Mouse (Mus musculus) limb, embryonic 11.5 days (tissue): ENCODE results near the gene Rhoa. TPM values are rescaled to one million over a fixed set of nuclear protein-coding genes. Genes with fewer than 3 reads are reported as not detected.
A peak's percentile ranks its signal among the peaks of the same experiment; 100 is the strongest.

ENCODE experiments used
- ATAC-seq: fragments of 200-750 bp; cut with Nextera tagmentation; 2 replicates; pipeline ENCODE4 v1.8.0; 2017; ENCODE audit warnings: low read depth; ENCODE audit not compliant: insufficient number of reproducible peaks, low FRiP score, low TSS enrichment
- DNase-seq: peaks from one replicate; pipeline ENCODE4 v3.0.0-alpha.2; 2015; ENCODE audit warnings: low spot score
- H3K27ac ChIP-seq: fragments of 300-500 bp; sonication (generic); replicated peaks from 2 replicates; pipeline ENCODE4 v1.5.1; 2014; ENCODE audit warnings: low read depth, mild to moderate bottlenecking, low read length
- H3K27me3 ChIP-seq: fragments of 300-500 bp; sonication (generic); 2 replicates; pipeline ENCODE4 v1.6.1; 2014; ENCODE audit warnings: mild to moderate bottlenecking, low read length, mixed read lengths; ENCODE audit not compliant: control insufficient read depth, insufficient read depth
- H3K36me3 ChIP-seq: fragments of 300-500 bp; sonication (generic); 2 replicates; pipeline ENCODE4 v1.6.1; 2014; ENCODE audit warnings: mild to moderate bottlenecking, low read length, moderate library complexity, mixed read lengths; ENCODE audit not compliant: control insufficient read depth, insufficient read depth
- H3K4me1 ChIP-seq: fragments of 300-500 bp; sonication (generic); 2 replicates; pipeline ENCODE4 v1.6.1; 2014; ENCODE audit warnings: low read length, mixed read lengths; ENCODE audit not compliant: control insufficient read depth, insufficient read depth
- H3K4me2 ChIP-seq: fragments of 300-500 bp; sonication (generic); 2 replicates; pipeline ENCODE4 v1.6.1; 2014; ENCODE audit warnings: low read depth, mild to moderate bottlenecking, moderate library complexity; ENCODE audit not compliant: severe bottlenecking
- H3K4me3 ChIP-seq: fragments of 300-500 bp; sonication (generic); 2 replicates; pipeline ENCODE4 v1.5.1; 2014; ENCODE audit warnings: low read depth, low read length
- H3K9ac ChIP-seq: fragments of 300-500 bp; sonication (generic); 2 replicates; pipeline ENCODE4 v1.6.1; 2014; ENCODE audit warnings: mild to moderate bottlenecking, low read length
- H3K9me3 ChIP-seq: fragments of 300-500 bp; sonication (generic); 2 replicates; pipeline ENCODE4 v1.6.1; 2016; ENCODE audit warnings: low read length; ENCODE audit not compliant: control insufficient read depth
- WGBS: fragments of 180-500 bp; shearing (Covaris S2); extraction: QIAGEN DNeasy Blood & Tissue Kit; methylation state at CpG from one replicate; pipeline ENCODE4 v1.1.7; 2014; 5-methylcytosine and 5-hydroxymethylcytosine counted together
- polyA plus RNA-seq: library from polyadenylated mRNA; unstranded; fragments of >200 nt; fragmentation: Nextera tagmentation; extraction: Ambion mirVana; gene quantifications from 2 replicates; pipeline ENCODE4 v1.2.1, GENCODE M21; 2014

Rhoa gene
- polyA plus RNA-seq, 1 experiment from 2014 or later = 319 TPM

DNA sequence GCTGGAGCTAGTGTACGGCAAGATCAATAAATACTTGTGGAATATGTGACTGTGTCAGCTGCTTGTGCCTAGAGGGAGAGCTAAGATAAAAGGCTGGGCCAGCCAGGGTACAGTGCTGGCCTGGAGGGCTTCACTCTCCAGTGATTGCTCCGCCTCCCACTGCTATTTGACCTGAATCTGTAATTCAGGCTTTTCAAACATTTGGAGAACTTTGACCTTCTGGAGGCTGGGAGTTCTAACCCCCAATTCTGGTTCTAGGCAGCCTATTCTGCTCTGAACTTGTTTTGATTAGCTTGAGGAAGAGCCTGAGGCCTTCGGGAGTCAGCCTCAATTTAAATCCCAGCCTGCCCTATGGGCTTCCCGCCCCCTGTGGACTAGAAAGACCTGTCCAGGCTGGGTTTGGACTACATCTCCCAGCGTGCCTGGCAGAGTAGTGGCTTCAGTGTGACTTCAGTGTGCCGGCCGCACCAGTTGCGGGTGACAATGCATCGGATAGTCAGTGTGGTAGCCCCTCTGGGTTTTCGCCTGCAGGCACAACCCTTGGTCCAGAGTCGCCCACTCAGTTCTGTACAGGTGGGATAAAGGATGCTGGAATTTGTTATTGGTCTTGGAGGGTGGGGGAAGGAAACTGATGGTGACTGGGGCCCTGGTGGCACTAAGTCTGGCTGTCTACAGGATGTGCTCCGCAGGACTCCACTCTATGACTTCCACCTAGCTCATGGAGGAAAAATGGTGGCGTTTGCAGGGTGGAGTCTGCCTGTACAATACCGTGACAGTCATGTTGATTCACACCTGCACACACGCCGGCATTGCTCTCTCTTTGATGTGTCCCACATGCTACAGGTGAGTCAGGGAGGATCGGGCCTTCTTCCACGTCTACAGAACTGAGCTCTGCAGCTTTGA, 9.2 kb upstream of the Rhoa start, which contains the start of gene Amt:
Gene Amt, plus strand, starts transcription at position 401 of the 903 bp plus-strand sequence.
- DNase-seq (peak; percentile 68), ATAC-seq (peak; percentile 69; the same call in 1 of the 2 replicates)
- Histone ChIP-seq H3K27me3 (no peaks in the 10 kb centered on the region), H3K27ac (no peak within 1 kb of the TSS), H3K4me2 (peak within 1 kb of the TSS; percentile 47), H3K4me3 (peak within 1 kb of the TSS; percentile 27), H3K4me1 (peaks cover 2% of the 10 kb centered on the region; the same call in 1 of the 2 replicates), H3K9ac (peak within 1 kb of the TSS; percentile 35), H3K9me3 (no peaks in the 10 kb centered on the region), H3K36me3 (no peaks in the 10 kb centered on the region; the same call in 1 of the 2 replicates)
- WGBS = 23% methylated on average over 18 of the region's 18 CpGs

DNA sequence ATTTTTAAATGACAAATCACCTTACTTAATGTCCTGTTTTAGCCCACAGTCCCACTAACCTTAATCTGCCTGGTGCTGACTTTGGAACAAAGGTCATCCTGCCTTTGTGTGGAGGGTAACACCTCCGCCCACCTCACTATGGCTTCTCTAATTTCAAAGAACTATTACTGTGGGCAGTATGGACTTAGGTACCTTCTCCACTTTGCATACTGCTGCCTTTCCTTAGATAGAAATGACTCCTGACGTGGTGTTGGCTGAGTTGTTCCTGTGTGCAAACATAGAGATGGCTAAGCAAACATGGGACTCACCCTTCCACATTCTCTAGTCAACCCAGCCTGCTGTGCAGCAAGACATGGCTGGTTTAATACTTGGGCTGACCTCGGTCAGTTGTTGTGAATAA, 4.1 kb upstream of the Rhoa start:
- Histone ChIP-seq H3K4me1 (no peaks in the 10 kb centered on the region; the same call in none of the 2 replicates), H3K9ac (no peak overlapping the region), H3K27ac (no peak overlapping the region), H3K4me2 (no peak overlapping the region), H3K9me3 (no peaks in the 10 kb centered on the region), H3K4me3 (no peak overlapping the region), H3K27me3 (no peaks in the 10 kb centered on the region), H3K36me3 (no peaks in the 10 kb centered on the region)
- ATAC-seq (no peak), DNase-seq (no peak)
- WGBS = 82% methylated on average over 3 of the region's 3 CpGs

DNA sequence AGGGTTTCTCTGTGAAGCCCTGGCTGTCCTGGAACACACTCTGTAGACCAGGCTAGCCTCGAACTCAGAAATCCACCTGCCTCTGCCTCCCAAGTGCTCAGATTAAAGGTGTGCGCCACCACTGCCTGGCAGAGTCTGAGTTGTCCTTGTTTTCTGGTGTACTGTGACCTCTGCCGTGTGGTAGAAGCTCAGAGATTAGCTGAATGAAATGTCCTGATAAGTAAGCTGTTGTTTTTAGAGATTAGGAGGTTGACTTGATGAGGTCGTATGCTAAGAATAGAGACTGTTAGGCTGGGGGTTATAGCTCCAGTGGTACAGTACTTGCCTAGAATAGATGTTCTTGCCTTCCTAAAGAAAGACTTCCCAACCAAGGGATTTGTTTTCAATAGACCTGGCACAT, 1.2 kb upstream of the Rhoa start:
- H3K27me3 ChIP-seq = no peaks in the 10 kb centered on the region
- no peak overlapping the region for H3K4me2 ChIP-seq
- WGBS = 87% methylated on average over 4 of the region's 4 CpGs
- no peak overlapping the region for H3K27ac ChIP-seq
- H3K36me3 ChIP-seq = no peaks in the 10 kb centered on the region; the same call in 1 of the 2 replicates
- no peak overlapping the region for H3K9ac ChIP-seq
- H3K9me3 ChIP-seq = no peaks in the 10 kb centered on the region
- DNase-seq (no peak), ATAC-seq (no peak)
- H3K4me1 ChIP-seq = no peaks in the 10 kb centered on the region; the same call in 1 of the 2 replicates
- H3K4me3 ChIP-seq = no peak overlapping the region

DNA sequence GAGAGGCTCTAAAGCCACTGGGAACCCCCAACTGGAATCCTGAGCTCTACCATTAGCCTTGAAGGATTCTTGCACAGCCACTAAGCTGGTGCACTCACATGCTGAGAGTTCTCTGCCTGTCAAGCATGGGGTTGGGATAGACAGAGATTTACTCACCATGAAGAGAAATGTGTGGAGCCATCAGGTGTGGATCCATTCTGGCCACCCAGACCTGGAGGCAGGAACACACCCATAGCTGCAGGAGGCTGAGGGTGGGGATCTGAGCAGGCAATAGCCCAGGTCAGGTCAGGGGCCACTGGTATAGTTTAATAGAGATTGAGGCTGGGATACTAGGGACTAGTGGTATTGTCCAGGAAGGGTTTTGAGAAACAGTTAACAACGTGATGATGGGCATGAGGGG, 759 bp upstream of the Rhoa start:
- 4% methylated on average over 1 of the region's 1 CpGs for WGBS
- Histone ChIP-seq H3K4me3 (peak overlapping the region; percentile 83), H3K27ac (no peak overlapping the region; the same call in 1 of the 2 replicates), H3K27me3 (no peaks in the 10 kb centered on the region), H3K36me3 (no peaks in the 10 kb centered on the region; the same call in 1 of the 2 replicates), H3K9me3 (no peaks in the 10 kb centered on the region), H3K4me1 (no peaks in the 10 kb centered on the region; the same call in 1 of the 2 replicates), H3K9ac (peak overlapping the region; percentile 70), H3K4me2 (peak overlapping the region; percentile 83)
- ATAC-seq (no peak; the same call in 1 of the 2 replicates), DNase-seq (no peak)

DNA sequence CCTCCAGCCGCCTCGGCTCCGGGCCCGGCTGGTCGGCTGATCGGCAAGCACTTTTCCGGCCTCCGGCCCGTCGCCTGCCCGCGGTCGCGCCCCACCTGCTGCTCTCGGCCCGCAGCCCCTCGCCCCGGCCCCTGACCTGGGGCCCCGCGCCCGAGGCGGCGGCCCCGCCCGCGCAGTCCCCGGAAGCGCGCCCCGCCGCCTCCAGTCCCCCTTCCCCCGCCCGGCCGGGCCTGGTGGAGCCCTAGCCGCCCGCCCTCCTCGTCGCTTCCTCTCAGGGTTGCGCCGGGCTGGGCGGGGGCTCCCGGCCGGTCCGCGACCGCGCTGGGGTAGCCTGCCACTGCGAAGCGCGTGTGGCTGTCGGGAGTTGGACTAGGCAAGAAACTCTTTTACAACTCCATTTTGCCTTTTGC, 647 bp downstream of the Rhoa start:
- DNase-seq (peak; percentile 80), ATAC-seq (peak; percentile 61)
- WGBS = under 1% methylated on average over 42 of the region's 51 CpGs
- H3K36me3 ChIP-seq = no peaks in the 10 kb centered on the region; the same call in 1 of the 2 replicates
- H3K4me2 ChIP-seq = peak overlapping the region; percentile 83; the same call in 1 of the 2 replicates
- H3K27me3 ChIP-seq = no peaks in the 10 kb centered on the region
- H3K27ac ChIP-seq = peak overlapping the region; percentile 98
- H3K9ac ChIP-seq = peak overlapping the region; percentile 89
- H3K4me1 ChIP-seq = no peaks in the 10 kb centered on the region; the same call in 1 of the 2 replicates
- peak overlapping the region; percentile 83 for H3K4me3 ChIP-seq
- no peaks in the 10 kb centered on the region for H3K9me3 ChIP-seq

DNA sequence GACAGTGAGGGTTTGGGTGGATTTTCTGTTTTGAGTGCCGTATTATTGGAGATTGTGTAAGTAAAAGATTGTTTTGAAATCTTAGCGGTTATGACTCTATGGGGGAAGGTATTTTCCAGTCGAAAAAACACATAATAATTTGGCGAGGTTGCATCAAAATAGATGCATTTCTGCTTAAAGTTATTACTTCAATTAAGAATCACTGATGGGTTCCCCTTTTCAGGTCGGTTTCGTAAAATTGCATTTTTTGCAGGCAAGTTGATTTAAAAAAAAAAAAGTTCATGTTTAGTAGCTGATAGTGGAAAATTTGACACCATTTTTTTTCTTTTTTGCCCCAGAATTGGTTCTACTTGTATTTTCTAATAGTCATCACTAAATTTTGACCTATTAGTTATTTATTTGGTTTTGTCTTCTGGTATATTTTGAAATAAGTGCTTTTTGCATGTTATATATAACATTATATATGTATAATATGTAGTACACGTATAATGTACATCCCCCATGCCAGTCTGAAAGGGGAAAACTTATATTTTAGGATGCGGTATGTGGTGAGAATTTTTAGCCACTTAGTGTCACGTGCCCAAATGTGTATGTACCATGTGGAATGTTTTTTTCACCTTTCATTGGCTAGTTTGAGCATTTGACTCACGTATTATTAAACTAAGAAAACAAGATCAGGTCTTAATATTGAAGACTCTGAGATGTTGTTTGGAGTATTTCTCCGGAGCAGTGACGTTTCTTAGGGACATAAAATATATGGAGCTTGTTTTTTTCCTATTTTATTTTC, 1.3 kb downstream of the Rhoa start:
- H3K9me3 ChIP-seq = no peaks in the 10 kb centered on the region
- 25% methylated on average over 12 of the region's 12 CpGs for WGBS
- no peak for ATAC-seq
- H3K27me3 ChIP-seq = no peaks in the 10 kb centered on the region
- no peak overlapping the region; the same call in 1 of the 2 replicates for H3K27ac ChIP-seq
- H3K4me3 ChIP-seq = peak overlapping the region; percentile 83
- H3K36me3 ChIP-seq = no peaks in the 10 kb centered on the region; the same call in 1 of the 2 replicates
- peak overlapping the region; percentile 89 for H3K9ac ChIP-seq
- no peaks in the 10 kb centered on the region; the same call in 1 of the 2 replicates for H3K4me1 ChIP-seq
- DNase-seq = no peak
- H3K4me2 ChIP-seq = peak overlapping the region; percentile 83

DNA sequence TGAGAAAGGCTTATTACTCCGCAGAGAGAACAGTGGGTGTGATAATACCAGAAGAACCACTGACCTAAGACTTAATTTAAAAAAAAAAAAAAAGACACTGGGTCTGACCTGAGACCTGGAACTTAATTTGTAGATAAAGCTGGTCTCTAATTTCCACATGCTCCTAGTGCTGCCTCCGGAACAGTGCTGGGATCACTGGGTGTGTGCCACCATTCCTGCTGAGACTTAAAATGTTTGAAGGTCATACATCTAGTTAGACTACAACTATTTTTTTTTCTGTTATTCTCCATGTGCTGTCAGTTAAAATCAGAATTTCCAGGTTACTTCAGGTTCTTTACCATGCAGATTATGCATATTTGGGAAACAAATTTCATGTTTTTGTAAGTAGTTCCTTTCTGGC, 2.2 kb downstream of the Rhoa start:
- Histone ChIP-seq H3K27ac (no peak overlapping the region), H3K9me3 (no peaks in the 10 kb centered on the region), H3K4me1 (no peaks in the 10 kb centered on the region; the same call in 1 of the 2 replicates), H3K27me3 (no peaks in the 10 kb centered on the region), H3K36me3 (no peaks in the 10 kb centered on the region; the same call in 1 of the 2 replicates), H3K4me2 (peak overlapping the region; percentile 83), H3K9ac (no peak overlapping the region), H3K4me3 (no peak overlapping the region)
- no peak for ATAC-seq
- no peak for DNase-seq
- WGBS = 81% methylated on average over 2 of the region's 2 CpGs

DNA sequence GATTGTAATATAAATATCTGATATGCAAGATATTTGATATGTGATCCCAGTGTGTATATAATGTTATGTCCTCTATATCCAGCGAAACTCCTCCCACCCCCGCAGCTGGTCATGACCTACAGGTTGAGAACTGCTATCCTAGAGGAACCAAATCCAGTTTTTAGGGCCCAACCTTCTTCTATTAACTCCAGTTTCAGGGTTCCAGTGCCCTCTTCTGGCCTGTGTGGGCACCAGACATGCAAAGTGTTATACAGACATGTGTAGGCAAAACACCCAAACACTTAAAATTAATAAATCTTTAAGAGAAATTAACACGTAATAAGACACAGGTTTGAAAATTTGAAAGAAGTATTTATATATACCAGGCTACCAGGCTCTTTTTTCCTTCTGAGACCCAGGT, 11.6 kb downstream of the Rhoa start:
- no peak overlapping the region for H3K4me2 ChIP-seq
- no peaks in the 10 kb centered on the region for H3K9me3 ChIP-seq
- H3K27me3 ChIP-seq = no peaks in the 10 kb centered on the region
- no peak for DNase-seq
- H3K4me1 ChIP-seq = no peaks in the 10 kb centered on the region
- H3K9ac ChIP-seq = no peak overlapping the region
- WGBS = 97% methylated on average over 3 of the region's 3 CpGs
- no peak for ATAC-seq
- H3K36me3 ChIP-seq = peaks cover 6% of the 10 kb centered on the region; the same call in 1 of the 2 replicates
- no peak overlapping the region for H3K4me3 ChIP-seq
- no peak overlapping the region for H3K27ac ChIP-seq
